Mouse (Mus musculus): ENCODE measurements around the gene Ifit3b.

DNA sequence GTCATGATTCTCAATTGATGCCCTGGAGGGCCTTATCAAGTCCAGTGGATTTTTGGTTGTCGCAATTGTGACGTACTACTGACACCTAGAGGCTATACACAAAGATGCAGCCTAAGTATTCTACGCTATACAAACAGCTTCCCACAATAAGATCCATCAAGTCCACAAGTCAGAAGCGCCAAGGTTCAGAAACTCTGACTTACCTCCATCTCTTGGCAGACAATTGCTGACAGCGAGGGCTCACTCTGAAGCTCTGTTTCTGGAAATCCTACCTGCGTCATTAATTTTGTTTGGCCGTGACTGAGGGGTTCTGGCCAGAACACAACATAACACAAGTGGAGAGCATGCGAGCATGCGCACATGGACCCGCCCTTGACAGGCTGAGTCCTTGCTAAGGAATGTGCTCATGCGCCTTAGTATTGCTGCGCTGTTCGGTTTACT is 54.3 kb downstream of the Ifit3b start:
- TF ChIP-seq CTCF (IDR thresholded peaks at IDR 0.05; ENCODE audit: borderline replicate concordance, extremely low read depth, insufficient read depth, insufficient read length) (peak; percentile 67; the same call in 1 of the 2 replicates), POLR2A (IDR thresholded peaks at IDR 0.05; ENCODE audit: borderline replicate concordance, extremely low read depth, insufficient read depth, insufficient read length, poor library complexity, severe bottlenecking) (no peak)

Data from brain, embryonic 14.5 days (tissue).